Mouse (Mus musculus): Measurements from ENCODE around the gene Fyb. TPM values are rescaled to one million over a fixed set of nuclear protein-coding genes. Genes with fewer than 3 reads are reported as not detected.

The Fyb gene
- 10.7 and 11.8 TPM in 2 replicates for polyA plus RNA-seq (2015; fragmentation: Nextera tagmentation; extraction: Ambion mirVana)

DNA sequence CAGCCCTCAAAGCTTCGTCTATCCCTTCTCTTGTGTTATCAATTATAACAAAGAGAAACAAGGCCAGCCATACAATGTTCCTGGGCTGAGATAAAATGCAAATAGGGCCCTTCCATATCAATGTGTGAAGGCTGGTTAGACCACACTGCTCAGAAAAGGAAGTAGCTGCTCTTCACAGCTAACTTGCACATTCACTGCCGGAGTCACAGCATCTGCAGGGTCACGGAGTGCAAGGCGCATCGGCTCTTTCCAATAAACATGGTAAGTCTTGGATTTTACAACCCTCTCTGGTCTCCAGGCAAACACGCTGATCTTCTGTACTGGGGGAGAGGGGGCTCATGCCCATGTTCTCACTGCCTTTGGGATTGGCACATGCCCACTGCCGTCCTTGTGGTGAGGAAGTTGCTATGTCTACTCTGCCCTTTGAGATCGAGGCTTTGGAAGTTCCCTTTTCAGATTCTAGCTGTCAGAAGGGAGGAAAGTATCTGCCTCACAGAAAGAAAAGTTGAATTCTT is at the start of gene Fyb:
Gene Fyb, plus strand, starts transcription at position 201 of the 515 bp plus-strand sequence.
- Histone ChIP-seq H3K4me2 (no peak within 1 kb of the TSS), H3K9me3 (no peaks in the 10 kb centered on the region), H3K4me3 (replicated peaks) (no peak within 1 kb of the TSS), H3K4me1 (no peaks in the 10 kb centered on the region), H3K27ac (no peak within 1 kb of the TSS), H3K36me3 (no peaks in the 10 kb centered on the region), H3K27me3 (replicated peaks) (no peaks in the 10 kb centered on the region), H3K9ac (no peak within 1 kb of the TSS)
- 60% methylated on average over 8 of the region's 8 CpGs for WGBS
- ATAC-seq (ENCODE audit: insufficient read depth, low FRiP score, low read depth): no peak

GRCm38 (mm10) chr15:6483561-6483960 is 39.1 kb upstream of the Fyb start:
- no peak for ATAC-seq (ENCODE audit: insufficient read depth, low FRiP score, low read depth)
- Histone ChIP-seq H3K4me2 (no peak overlapping the region), H3K27ac (no peak overlapping the region), H3K9me3 (no peaks in the 10 kb centered on the region), H3K4me3 (replicated peaks) (no peak overlapping the region), H3K36me3 (no peaks in the 10 kb centered on the region), H3K9ac (no peak overlapping the region), H3K4me1 (no peaks in the 10 kb centered on the region), H3K27me3 (replicated peaks) (no peaks in the 10 kb centered on the region)
- WGBS: 64% methylated on average over 3 of the region's 3 CpGs

- no peaks in the 10 kb centered on the region for H3K36me3 ChIP-seq
- H3K27ac ChIP-seq: no peak overlapping the region
- WGBS: 89% methylated on average over 2 of the region's 2 CpGs
- no peak overlapping the region for H3K4me3 ChIP-seq (replicated peaks)
- ATAC-seq (ENCODE audit: insufficient read depth, low FRiP score, low read depth): no peak
- no peak overlapping the region for H3K9ac ChIP-seq
- H3K4me2 ChIP-seq: no peak overlapping the region
- no peaks in the 10 kb centered on the region for H3K27me3 ChIP-seq (replicated peaks)
- H3K4me1 ChIP-seq: no peaks in the 10 kb centered on the region
- no peaks in the 10 kb centered on the region for H3K9me3 ChIP-seq
These were observed 30.3 kb upstream of the Fyb start for GRCm38 (mm10) chr15:6492386-6492785.

GRCm38 (mm10) chr15:6498396-6499070 is 24.1 kb upstream of the Fyb start:
- no peak for ATAC-seq (ENCODE audit: insufficient read depth, low FRiP score, low read depth)
- no peak overlapping the region for H3K27ac ChIP-seq
- no peak overlapping the region for H3K4me2 ChIP-seq
- no peaks in the 10 kb centered on the region for H3K4me1 ChIP-seq
- H3K36me3 ChIP-seq: no peaks in the 10 kb centered on the region
- no peaks in the 10 kb centered on the region for H3K9me3 ChIP-seq
- 83% methylated on average over 10 of the region's 10 CpGs for WGBS
- H3K4me3 ChIP-seq (replicated peaks): no peak overlapping the region
- H3K27me3 ChIP-seq (replicated peaks): no peaks in the 10 kb centered on the region
- no peak overlapping the region for H3K9ac ChIP-seq

DNA sequence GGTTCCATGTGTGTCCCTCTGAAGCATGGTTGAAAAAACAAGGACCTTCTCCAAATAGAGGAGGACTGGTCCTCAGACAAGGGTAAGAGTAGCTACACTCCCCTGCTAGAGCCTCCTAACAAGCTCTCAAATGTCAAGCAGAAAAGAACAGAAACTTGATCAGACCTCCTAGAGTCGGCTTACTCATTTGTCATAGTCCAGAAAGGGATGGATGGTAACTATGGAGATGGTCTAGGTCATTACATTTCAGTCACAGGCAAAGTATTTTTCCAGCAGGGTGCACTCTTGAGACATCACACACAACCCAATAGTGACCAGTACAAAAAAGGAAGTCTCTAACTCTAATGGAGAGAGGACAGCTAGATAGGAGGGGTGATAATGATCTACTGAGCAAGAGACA is 21.9 kb upstream of the Fyb start:
- no peak overlapping the region for H3K9ac ChIP-seq
- no peak for ATAC-seq (ENCODE audit: insufficient read depth, low FRiP score, low read depth)
- no peak overlapping the region for H3K27ac ChIP-seq
- no peak overlapping the region for H3K4me2 ChIP-seq
- H3K4me1 ChIP-seq: no peaks in the 10 kb centered on the region
- H3K9me3 ChIP-seq: no peaks in the 10 kb centered on the region
- no peaks in the 10 kb centered on the region for H3K36me3 ChIP-seq
- WGBS: 28% methylated on average over 1 of the region's 1 CpGs
- no peaks in the 10 kb centered on the region for H3K27me3 ChIP-seq (replicated peaks)
- no peak overlapping the region for H3K4me3 ChIP-seq (replicated peaks)

- H3K27ac ChIP-seq: no peak overlapping the region
- no peaks in the 10 kb centered on the region for H3K9me3 ChIP-seq
- no peaks in the 10 kb centered on the region for H3K4me1 ChIP-seq
- no peaks in the 10 kb centered on the region for H3K27me3 ChIP-seq (replicated peaks)
- 92% methylated on average over 1 of the region's 1 CpGs for WGBS
- no peak for ATAC-seq (ENCODE audit: insufficient read depth, low FRiP score, low read depth)
- no peak overlapping the region for H3K9ac ChIP-seq
- H3K4me3 ChIP-seq (replicated peaks): no peak overlapping the region
- no peaks in the 10 kb centered on the region for H3K36me3 ChIP-seq
- H3K4me2 ChIP-seq: no peak overlapping the region
These were observed 5.1 kb upstream of the Fyb start for GRCm38 (mm10) chr15:6517525-6517924.

- 82% methylated on average over 19 of the region's 19 CpGs for WGBS
- Histone ChIP-seq H3K4me1 (no peaks in the 10 kb centered on the region), H3K4me3 (replicated peaks) (no peak overlapping the region), H3K27ac (no peak overlapping the region), H3K27me3 (replicated peaks) (no peaks in the 10 kb centered on the region), H3K4me2 (no peak overlapping the region), H3K36me3 (no peaks in the 10 kb centered on the region), H3K9ac (no peak overlapping the region), H3K9me3 (no peaks in the 10 kb centered on the region)
- no peak for ATAC-seq (ENCODE audit: insufficient read depth, low FRiP score, low read depth)
These were observed 3.0 kb upstream of the Fyb start for GRCm38 (mm10) chr15:6519417-6520255.

- no peaks in the 10 kb centered on the region for H3K9me3 ChIP-seq
- no peak for ATAC-seq (ENCODE audit: insufficient read depth, low FRiP score, low read depth)
- WGBS: 63% methylated on average over 10 of the region's 10 CpGs
- H3K4me3 ChIP-seq (replicated peaks): no peak overlapping the region
- no peak overlapping the region for H3K4me2 ChIP-seq
- H3K4me1 ChIP-seq: no peaks in the 10 kb centered on the region
- no peak overlapping the region for H3K9ac ChIP-seq
- H3K36me3 ChIP-seq: no peaks in the 10 kb centered on the region
- no peaks in the 10 kb centered on the region for H3K27me3 ChIP-seq (replicated peaks)
- H3K27ac ChIP-seq: no peak overlapping the region
These were observed 2.0 kb upstream of the Fyb start for GRCm38 (mm10) chr15:6520505-6521155.

GRCm38 (mm10) chr15:6524801-6525200 is 2.1 kb downstream of the Fyb start:
- H3K27me3 ChIP-seq (replicated peaks): no peaks in the 10 kb centered on the region
- H3K4me3 ChIP-seq (replicated peaks): no peak overlapping the region
- WGBS: 84% methylated on average over 2 of the region's 2 CpGs
- H3K4me2 ChIP-seq: no peak overlapping the region
- H3K9me3 ChIP-seq: no peaks in the 10 kb centered on the region
- H3K27ac ChIP-seq: no peak overlapping the region
- H3K9ac ChIP-seq: no peak overlapping the region
- no peak for ATAC-seq (ENCODE audit: insufficient read depth, low FRiP score, low read depth)
- no peaks in the 10 kb centered on the region for H3K4me1 ChIP-seq
- H3K36me3 ChIP-seq: no peaks in the 10 kb centered on the region

GRCm38 (mm10) chr15:6525386-6525785 is 2.7 kb downstream of the Fyb start:
- ATAC-seq (ENCODE audit: insufficient read depth, low FRiP score, low read depth): no peak
- 79% methylated on average over 3 of the region's 3 CpGs for WGBS
- H3K4me1 ChIP-seq: no peaks in the 10 kb centered on the region
- H3K27me3 ChIP-seq (replicated peaks): no peaks in the 10 kb centered on the region
- H3K9ac ChIP-seq: no peak overlapping the region
- no peaks in the 10 kb centered on the region for H3K36me3 ChIP-seq
- H3K4me2 ChIP-seq: no peak overlapping the region
- H3K27ac ChIP-seq: no peak overlapping the region
- no peak overlapping the region for H3K4me3 ChIP-seq (replicated peaks)
- no peaks in the 10 kb centered on the region for H3K9me3 ChIP-seq

- H3K9ac ChIP-seq: no peak overlapping the region
- no peak for ATAC-seq (ENCODE audit: insufficient read depth, low FRiP score, low read depth)
These were observed 11.2 kb downstream of the Fyb start for GRCm38 (mm10) chr15:6533858-6534343.

GRCm38 (mm10) chr15:6534592-6534991 is 11.9 kb downstream of the Fyb start:
- WGBS: 68% methylated on average over 8 of the region's 8 CpGs
- no peak for ATAC-seq (ENCODE audit: insufficient read depth, low FRiP score, low read depth)

More at GRCm38 (mm10) chr15:6533858-6534343, 11.2 kb downstream of the Fyb start:
- Histone ChIP-seq H3K4me1 (no peaks in the 10 kb centered on the region), H3K27ac (no peak overlapping the region), H3K4me3 (replicated peaks) (no peak overlapping the region), H3K27me3 (replicated peaks) (no peaks in the 10 kb centered on the region), H3K4me2 (no peak overlapping the region), H3K9me3 (no peaks in the 10 kb centered on the region), H3K36me3 (no peaks in the 10 kb centered on the region)
- WGBS: 82% methylated on average over 3 of the region's 3 CpGs

More at GRCm38 (mm10) chr15:6534592-6534991, 11.9 kb downstream of the Fyb start:
- Histone ChIP-seq H3K4me2 (no peak overlapping the region), H3K4me3 (replicated peaks) (no peak overlapping the region), H3K9me3 (no peaks in the 10 kb centered on the region), H3K36me3 (no peaks in the 10 kb centered on the region), H3K27me3 (replicated peaks) (no peaks in the 10 kb centered on the region), H3K27ac (no peak overlapping the region), H3K4me1 (no peaks in the 10 kb centered on the region), H3K9ac (no peak overlapping the region)
